Mouse (Mus musculus) cortical plate, adult 2 months (tissue): Measurements from ENCODE around the gene Cradd. TPM values are rescaled to one million over a fixed set of nuclear protein-coding genes. Genes with fewer than 3 reads are reported as not detected.

Experiments used
- H3K27ac ChIP-seq: fragments of 200-500 bp; 2 replicates; pipeline ENCODE4 v1.5.1; 2012; ENCODE audit warnings: low read length, control low read depth, inconsistent platforms; ENCODE audit not compliant: insufficient read depth
- H3K4me1 ChIP-seq: fragments of 200-500 bp; 2 replicates; pipeline ENCODE4 v1.6.1; 2011; ENCODE audit warnings: low read length; ENCODE audit not compliant: control insufficient read depth, insufficient read depth
- H3K4me3 ChIP-seq: fragments of 200-500 bp; 2 replicates; pipeline ENCODE4 v1.5.1; 2011; ENCODE audit warnings: mild to moderate bottlenecking, low read length, control low read depth; ENCODE audit not compliant: insufficient read depth
- CTCF ChIP-seq: fragments of 200-500 bp; IDR thresholded peaks from 2 replicates; pipeline ENCODE4 v1.5.1; 2011; ENCODE audit warnings: mild to moderate bottlenecking, control low read depth, low read length; ENCODE audit not compliant: insufficient read depth; ENCODE audit errors: extremely low read depth
- POLR2A ChIP-seq: fragments of 200-500 bp; IDR thresholded peaks from 2 replicates; pipeline ENCODE4 v1.6.1; 2011; ENCODE audit warnings: mild to moderate bottlenecking, low read length, control low read depth; ENCODE audit not compliant: insufficient read depth; ENCODE audit errors: extremely low read depth
- polyA plus RNA-seq: library from polyadenylated mRNA; depleted of rRNA; stranded (reverse); fragments of >200 nt; gene quantifications from 2 replicates; pipeline ENCODE4 v1.2.3, GENCODE M21; 2012; rRNA removed

Cradd gene
- 7.1 and 7.4 TPM in 2 replicates for polyA plus RNA-seq

- peak within 1 kb of the TSS; percentile 82 for H3K4me3 ChIP-seq
- H3K4me1 ChIP-seq = peaks cover 2% of the 10 kb centered on the region; the same call in 1 of the 2 replicates
- H3K27ac ChIP-seq = peak within 1 kb of the TSS; percentile 92
- TF ChIP-seq POLR2A (peak; percentile 36), CTCF (no peak)
These were observed at the start of gene Cradd for GRCm38 (mm10) chr10:95323393-95324277. TSS of gene Cradd (minus strand) at chr10:95324133.

GRCm38 (mm10) chr10:95373340-95373739 is 49.4 kb upstream of the Cradd start:
- Histone ChIP-seq H3K4me1 (no peaks in the 10 kb centered on the region), H3K4me3 (no peak overlapping the region), H3K27ac (no peak overlapping the region)
- TF ChIP-seq POLR2A (no peak), CTCF (no peak)

- H3K27ac ChIP-seq = no peak overlapping the region
- TF ChIP-seq POLR2A = no peak
- TF ChIP-seq CTCF = no peak
- H3K4me3 ChIP-seq = no peak overlapping the region
- no peaks in the 10 kb centered on the region for H3K4me1 ChIP-seq
These were observed 48.0 kb upstream of the Cradd start for GRCm38 (mm10) chr10:95371942-95372341.

GRCm38 (mm10) chr10:95369190-95369589 is 45.3 kb upstream of the Cradd start:
- no peak overlapping the region for H3K27ac ChIP-seq
- H3K4me1 ChIP-seq = no peaks in the 10 kb centered on the region
- TF ChIP-seq POLR2A = no peak
- no peak for TF ChIP-seq CTCF
- no peak overlapping the region for H3K4me3 ChIP-seq

- no peak for TF ChIP-seq POLR2A
- no peak for TF ChIP-seq CTCF
- no peak overlapping the region for H3K27ac ChIP-seq
- no peak overlapping the region for H3K4me3 ChIP-seq
- no peaks in the 10 kb centered on the region for H3K4me1 ChIP-seq
These were observed 44.2 kb upstream of the Cradd start for GRCm38 (mm10) chr10:95368151-95368550.

GRCm38 (mm10) chr10:95367661-95368089 is 43.7 kb upstream of the Cradd start:
- no peak for TF ChIP-seq CTCF
- no peak for TF ChIP-seq POLR2A
- no peak overlapping the region; the same call in 1 of the 2 replicates for H3K4me3 ChIP-seq
- no peaks in the 10 kb centered on the region for H3K4me1 ChIP-seq
- H3K27ac ChIP-seq = no peak overlapping the region

- H3K4me3 ChIP-seq = no peak overlapping the region; the same call in 1 of the 2 replicates
- TF ChIP-seq POLR2A = no peak
- TF ChIP-seq CTCF = no peak
- no peaks in the 10 kb centered on the region for H3K4me1 ChIP-seq
- H3K27ac ChIP-seq = no peak overlapping the region
These were observed 43.3 kb upstream of the Cradd start for GRCm38 (mm10) chr10:95367241-95367640.

GRCm38 (mm10) chr10:95362326-95362725 is 38.4 kb upstream of the Cradd start:
- Histone ChIP-seq H3K4me3 (no peak overlapping the region), H3K4me1 (no peaks in the 10 kb centered on the region), H3K27ac (no peak overlapping the region)
- no peak for TF ChIP-seq POLR2A
- TF ChIP-seq CTCF = no peak

- Histone ChIP-seq H3K4me1 (no peaks in the 10 kb centered on the region), H3K27ac (no peak overlapping the region), H3K4me3 (no peak overlapping the region)
- TF ChIP-seq POLR2A (no peak), CTCF (no peak)
These were observed 37.4 kb upstream of the Cradd start for GRCm38 (mm10) chr10:95361260-95361841.

GRCm38 (mm10) chr10:95360048-95360447 is 36.1 kb upstream of the Cradd start:
- H3K4me3 ChIP-seq = no peak overlapping the region
- TF ChIP-seq CTCF (no peak), POLR2A (no peak)

GRCm38 (mm10) chr10:95357721-95358120 is 33.8 kb upstream of the Cradd start:
- no peak overlapping the region for H3K27ac ChIP-seq
- no peak for TF ChIP-seq CTCF
- no peak overlapping the region for H3K4me3 ChIP-seq
- no peaks in the 10 kb centered on the region for H3K4me1 ChIP-seq

More at GRCm38 (mm10) chr10:95360048-95360447, 36.1 kb upstream of the Cradd start:
- Histone ChIP-seq H3K27ac (no peak overlapping the region), H3K4me1 (no peaks in the 10 kb centered on the region)
